Mouse (Mus musculus): ENCODE measurements around the gene Aoc1.

Gene Aoc1

DNA sequence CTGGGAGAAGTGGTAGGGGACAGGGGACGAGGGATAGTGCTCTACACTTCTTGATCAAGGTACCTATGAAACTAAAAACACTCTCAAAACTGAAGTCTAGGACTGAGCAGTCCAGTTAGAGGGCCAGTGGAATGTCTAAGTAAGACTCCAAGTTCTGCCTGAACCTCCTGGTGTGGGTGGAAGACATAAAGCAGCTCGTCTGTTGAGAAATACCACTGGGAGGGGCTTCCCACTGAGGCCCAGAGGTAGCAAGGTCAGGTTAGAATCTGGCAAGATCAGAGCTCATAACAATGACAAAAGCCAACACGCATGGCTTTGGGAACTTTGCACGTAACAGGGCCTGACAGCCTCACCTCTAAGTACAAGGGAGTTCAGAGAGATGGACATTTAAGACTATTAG lies 30.7 kb downstream of the Aoc1 start:
- CTCF ChIA-PET = no interaction called here

DNA sequence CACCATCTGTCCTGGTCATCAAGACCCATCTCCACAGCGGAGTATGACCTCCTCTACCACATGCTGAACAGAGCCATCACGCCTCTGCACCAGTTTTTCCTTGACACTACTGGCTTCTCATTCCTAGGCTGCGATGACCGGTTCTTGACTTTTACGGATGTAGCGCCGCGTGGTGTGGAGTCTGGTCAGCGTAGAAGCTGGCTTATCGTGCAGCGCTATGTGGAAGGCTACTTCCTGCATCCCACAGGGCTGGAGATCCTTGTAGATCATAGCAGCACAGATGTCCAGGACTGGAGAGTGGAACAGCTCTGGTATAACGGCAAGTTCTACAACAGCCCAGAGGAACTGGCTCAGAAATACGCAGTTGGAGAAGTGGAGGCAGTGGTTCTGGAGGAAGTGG lies 32.9 kb downstream of the Aoc1 start:
- CTCF ChIA-PET = no interaction called here

DNA sequence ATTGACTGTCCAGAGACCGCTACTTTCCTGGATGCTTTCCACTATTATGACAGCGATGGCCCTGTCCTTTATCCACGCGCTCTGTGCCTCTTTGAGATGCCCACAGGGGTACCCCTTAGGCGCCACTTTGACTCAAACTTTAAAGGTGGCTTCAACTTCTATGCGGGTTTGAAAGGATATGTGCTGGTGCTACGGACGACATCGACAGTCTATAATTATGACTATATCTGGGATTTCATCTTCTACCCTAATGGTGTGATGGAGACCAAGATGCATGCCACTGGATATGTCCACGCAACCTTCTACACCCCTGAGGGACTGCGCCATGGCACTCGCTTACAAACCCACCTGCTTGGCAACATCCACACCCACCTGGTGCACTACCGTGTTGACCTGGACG lies 33.7 kb downstream of the Aoc1 start:
- CTCF ChIA-PET = no interaction called here

DNA sequence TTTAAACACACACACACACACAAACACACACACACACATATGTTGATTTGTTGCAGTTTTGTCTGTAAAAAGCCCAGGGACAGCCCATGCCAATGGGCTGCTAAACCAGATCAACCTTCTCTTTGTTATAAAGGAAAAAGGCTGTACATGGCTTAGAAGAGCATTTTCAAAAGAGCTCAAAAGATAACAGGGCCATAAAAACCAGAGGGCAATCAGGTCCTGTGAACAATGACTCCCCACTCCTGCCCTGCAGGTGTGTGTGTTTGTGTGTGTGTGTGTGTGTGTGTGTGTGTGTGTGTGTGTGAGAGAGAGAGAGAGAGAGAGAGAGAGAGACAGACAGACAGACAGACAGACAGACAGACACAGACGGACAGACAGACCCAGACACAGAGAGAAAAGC lies 36.5 kb downstream of the Aoc1 start:
- CTCF ChIA-PET = no interaction called here

DNA sequence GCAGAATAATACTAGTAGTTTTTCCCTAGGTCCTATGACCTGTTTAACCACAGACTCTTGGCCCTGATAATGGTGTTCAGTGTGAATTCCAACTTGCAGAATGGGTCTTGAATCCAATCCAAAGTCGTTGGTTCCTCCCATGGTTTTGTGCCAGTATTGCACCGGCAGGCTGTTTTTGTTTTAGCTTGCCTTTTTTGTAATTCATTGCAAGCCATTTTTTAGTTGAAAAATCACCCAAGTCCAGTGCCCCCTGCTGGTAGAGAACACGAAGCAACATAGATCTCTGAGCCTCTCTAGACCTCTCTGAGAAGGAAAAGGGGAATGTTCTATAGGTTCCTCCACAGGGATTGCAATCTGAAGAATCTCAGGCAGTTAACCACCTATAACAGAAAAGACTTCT lies 39.3 kb downstream of the Aoc1 start:
- CTCF ChIA-PET = no interaction called here

DNA sequence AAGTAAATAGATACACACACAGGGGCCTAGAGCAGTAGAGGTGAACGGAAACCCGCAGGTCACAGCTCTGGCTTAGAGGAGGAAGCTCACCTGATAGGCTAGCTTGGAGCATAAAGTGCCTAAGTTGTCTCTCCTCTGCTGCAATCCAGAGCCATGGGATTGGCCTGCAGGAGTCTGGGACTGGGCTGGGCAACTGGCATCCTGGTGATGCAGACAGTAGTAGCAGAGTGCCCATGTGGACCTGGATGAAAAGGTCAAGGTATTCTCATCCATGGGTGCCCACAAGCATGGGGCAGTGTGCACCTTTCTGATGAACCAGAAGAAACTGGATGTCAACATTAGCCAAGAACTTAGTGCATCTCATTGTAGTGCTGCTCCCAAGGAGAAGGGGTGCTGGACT lies 40.9 kb downstream of the Aoc1 start:
- CTCF ChIA-PET = no interaction called here

DNA sequence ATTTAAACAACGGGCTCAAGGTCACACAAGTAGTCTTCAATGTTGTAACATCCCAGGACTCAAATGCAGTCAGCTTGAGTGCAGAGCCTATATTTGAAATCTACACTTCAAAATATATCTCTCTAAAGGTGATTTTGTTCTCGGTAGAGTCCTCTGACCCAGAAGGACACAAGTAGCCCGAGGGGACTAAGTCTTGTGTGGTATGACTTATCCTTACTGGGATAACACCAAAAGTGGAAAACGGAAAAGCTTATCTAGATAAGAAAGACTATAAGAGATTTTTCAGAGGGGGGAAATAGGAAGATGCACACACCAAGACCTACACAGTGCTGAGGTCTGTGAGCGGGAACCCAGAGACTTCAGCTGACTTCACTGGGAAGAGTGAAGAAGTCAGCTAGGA lies 56.9 kb downstream of the Aoc1 start, which contains the start of gene 1600015I10Rik:
Gene 1600015I10Rik, plus strand, starts transcription at position 301 of the 400 bp plus-strand sequence.
- CTCF ChIA-PET = no interaction called here

DNA sequence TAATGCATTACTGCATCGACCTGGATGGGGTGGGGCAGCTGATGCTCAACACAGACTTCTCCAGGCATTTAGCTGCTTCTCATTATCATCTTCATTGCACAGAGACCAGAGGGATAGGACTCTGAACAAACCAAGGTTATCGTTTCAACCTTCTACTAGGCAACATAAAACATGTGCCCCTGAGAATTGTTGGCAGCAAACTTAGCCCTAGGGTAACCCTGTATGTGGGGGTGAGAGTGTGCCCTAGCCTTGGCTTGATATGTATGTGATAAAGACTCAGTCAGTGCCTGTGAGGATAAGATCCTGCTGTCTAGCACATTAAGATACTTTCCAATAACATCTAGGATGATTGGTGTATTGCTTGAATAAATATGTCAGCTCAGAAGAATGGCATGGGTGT lies 76.9 kb downstream of the Aoc1 start:
- CTCF ChIA-PET = no interaction called here

DNA sequence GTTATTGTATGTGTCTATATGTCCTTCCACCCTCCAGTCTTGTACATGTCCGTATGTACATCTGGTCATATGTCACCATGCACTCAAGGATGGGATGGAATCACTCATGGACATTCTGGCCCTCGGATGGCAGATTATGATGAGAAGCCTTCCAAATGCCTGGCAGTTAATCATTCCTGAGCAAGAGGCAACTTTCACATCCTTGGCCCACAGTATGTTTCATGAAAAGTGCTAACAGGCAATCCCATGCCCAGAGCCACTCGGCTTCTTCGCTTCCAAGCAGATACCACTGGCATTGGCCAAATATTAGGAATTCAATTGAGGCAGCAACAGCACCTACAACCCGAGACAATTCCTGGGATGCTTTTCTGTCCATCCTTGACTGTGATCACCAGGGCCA lies 78.0 kb downstream of the Aoc1 start:
- CTCF ChIA-PET = no interaction called here

DNA sequence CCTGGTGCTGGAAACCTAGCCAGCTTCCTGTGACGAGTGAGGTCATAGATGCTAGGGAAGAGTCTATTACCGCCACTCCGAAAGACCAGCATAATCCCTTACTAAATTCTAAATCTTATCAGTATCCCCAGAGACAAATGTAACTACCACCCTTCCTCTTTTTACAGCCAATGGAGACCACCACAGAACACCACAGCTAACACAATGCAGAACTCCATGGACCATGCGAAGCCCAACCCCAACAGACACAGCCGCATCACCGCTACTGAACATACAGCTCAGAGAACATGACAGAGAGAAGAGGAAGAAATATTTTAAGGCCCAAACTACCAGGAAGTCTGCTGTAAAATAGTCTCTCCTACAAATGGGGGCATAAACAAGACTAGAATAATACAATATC lies 78.9 kb downstream of the Aoc1 start:
- CTCF ChIA-PET = no interaction called here

DNA sequence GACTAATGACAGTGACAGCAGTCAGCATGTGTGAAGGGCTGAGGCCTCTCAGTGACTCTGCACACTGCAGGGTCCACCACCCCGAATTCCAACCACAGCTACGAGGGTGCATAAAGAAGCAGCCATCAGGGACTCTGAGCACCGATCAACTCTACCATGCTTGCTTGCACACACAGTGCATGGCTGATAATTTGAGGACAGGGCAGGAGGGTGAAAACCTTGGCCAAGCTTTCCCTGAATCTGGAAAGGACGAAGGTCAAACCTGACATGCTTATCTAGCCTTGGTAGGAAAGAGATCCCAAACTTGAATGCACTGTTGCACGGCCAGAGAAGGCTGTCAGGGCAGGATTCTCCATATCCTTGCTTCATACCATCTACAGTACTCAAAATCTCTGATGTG lies 80.5 kb downstream of the Aoc1 start:
- CTCF ChIA-PET = no interaction called here

DNA sequence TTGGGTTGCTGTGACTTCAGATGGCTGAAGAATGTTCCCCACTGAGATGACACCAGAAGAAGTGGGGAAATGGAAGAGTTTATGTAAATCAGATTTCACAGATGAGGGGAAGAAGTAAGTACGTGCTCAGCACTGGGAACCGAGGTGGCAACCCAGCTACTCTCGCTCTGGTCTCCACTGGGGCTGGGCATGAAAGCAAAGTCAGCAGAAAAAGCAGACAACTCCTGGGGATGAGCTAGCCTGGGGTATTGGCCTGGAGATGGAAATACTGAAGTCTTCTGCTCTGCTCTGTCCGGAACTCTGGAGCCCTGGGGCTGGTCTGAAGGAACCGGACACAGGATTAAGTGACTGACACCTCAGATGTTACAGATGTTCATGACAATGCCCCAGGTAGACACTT lies 81.5 kb downstream of the Aoc1 start:
- CTCF ChIA-PET = no interaction called here

DNA sequence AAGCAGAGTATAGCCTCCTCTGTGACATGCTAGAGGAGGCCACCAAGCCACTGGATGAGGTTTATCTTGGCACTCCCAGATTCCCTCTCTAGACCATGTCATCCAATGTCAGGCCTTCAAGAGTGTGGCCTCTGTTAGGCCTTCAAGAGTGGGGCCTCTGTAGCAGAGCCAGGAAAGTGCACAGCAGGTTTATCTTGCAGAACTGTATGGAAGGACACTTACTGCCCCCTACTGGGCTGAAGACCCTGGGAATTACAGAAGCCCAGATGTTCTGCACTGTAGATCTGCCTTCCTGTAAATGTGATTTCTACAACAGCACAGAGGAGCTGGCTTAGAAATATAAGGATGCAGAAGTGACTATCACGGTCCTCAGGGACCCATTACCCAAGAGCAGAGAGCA lies 82.2 kb downstream of the Aoc1 start:
- CTCF ChIA-PET = no interaction called here

DNA sequence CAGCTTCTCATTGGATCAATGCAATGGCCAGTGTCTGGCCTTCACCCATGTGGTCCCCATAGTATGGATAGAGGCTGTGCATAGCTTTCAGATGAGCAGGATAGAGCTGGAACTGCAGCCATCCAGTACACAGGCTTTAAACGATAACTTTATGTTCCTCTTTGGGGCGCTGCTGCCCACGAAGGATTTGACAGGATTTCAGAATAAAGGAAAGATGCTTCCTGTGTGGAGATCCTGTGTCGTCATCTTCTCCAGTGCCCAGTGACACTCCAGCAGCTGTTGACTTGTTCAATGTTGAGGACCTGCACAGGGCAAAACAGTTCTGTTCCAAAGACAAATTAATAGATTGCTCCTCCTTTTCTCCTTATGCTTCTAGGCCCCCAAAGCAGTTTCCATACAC lies 84.1 kb downstream of the Aoc1 start:
- CTCF ChIA-PET = no interaction called here

DNA sequence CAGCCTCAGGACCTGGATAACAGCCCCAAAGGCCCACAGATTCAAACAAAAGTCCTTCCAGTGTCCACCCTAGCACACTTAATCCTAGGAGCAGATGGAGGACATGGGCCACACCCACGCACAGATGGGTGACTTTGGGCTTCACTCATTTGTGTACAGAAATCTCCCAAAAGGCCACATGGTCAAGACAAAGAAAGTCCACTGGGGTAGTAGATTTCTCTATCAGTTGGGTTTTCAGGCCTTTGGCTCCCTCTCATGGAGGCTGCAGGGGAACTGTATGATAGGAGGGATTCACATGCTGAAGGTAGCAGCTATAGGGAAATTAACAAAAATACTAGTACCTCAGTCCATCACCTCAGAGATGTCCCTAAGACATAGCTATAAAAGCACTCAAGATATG lies 85.4 kb downstream of the Aoc1 start:
- CTCF ChIA-PET = no interaction called here
